Mouse (Mus musculus): ENCODE results near the gene Prkcq.

DNA sequence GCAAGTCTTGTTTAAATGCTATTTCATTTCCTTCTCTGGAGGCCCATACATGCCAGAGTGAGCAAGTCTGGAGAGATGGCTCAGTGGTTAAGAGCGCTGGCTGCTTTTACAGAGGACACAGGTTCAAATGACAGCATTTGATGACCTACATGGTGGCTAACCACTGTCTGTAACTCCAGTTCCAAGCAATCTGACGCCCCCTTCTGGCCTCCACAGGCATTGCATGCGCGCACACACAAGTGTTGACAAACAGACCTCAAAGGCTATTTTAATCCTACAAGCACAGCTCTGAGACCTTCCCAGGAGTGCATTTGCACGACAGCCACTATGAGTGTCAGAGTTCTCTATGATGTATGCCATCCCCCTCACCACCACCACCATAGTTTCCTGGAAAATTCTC, 94.4 kb downstream of the Prkcq start:
- TF ChIP-seq POLR2A (IDR thresholded peaks at IDR 0.05; ENCODE audit: low read depth, low read length) (no peak), CTCF (conservative IDR thresholded peaks at IDR 0.05; ENCODE audit: insufficient read depth, insufficient read length, low read depth, low read length) (no peak; the same call in 1 of the 2 replicates)

All from kidney, adult 2 months (tissue).